In the genomic region with DNA sequence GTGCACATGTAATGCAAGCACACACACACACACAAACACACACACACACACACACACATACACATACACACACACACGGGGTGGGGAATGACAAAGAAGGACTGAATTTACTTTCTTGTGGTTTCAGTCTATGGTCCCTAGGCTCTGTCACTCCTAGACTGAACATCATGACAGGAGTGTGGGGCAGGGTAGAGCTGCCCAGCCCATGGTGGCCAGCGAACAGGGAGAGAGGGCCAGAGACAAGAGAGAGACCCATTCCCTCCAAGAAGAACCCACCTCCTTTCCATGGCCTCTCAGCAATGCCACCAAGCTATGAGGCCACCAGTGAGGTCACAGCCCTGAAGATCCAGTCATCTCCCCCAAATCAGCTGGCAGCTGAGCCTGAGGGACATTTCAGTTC, we compare ENCODE assay signal across 8 mouse cellular contexts.
A peak's percentile ranks its signal among the peaks of the same experiment; 100 is the strongest.
DNase-seq lines count a peak whose midpoint lies in the region; ATAC-seq and TF ChIP-seq lines count a peak whose summit lies in the region.

No protein-coding gene starts in this region.

- H3K36me3 ChIP-seq in heart, embryonic 12.5 days = no peaks in the 10 kb centered on the region
- H3K36me3 ChIP-seq in ES-Bruce4 (ENCODE audit: control insufficient read depth, insufficient read depth, low read length, poor library complexity, severe bottlenecking) = no peaks in the 10 kb centered on the region
- H3K36me3 ChIP-seq in hindbrain, embryonic 13.5 days = no peaks in the 10 kb centered on the region
- H3K36me3 ChIP-seq in macrophage (ENCODE audit: inconsistent target) = no peaks in the 10 kb centered on the region

- no peak for TF ChIP-seq EP300 in ES-Bruce4 (IDR thresholded peaks at IDR 0.05; ENCODE audit: insufficient read depth, low read depth, low read length)

- 0 out of 2 replicates have a peak, but pooled peaks cover 3% of the 10 kb centered on the region for H3K27me3 ChIP-seq in heart, embryonic 12.5 days (replicated peaks)
- H3K27me3 ChIP-seq in ES-Bruce4 (ENCODE audit: control insufficient read depth, insufficient read depth, low read length, poor library complexity, severe bottlenecking) = no peaks in the 10 kb centered on the region
- 0 out of 2 replicates have a peak, but pooled peaks cover 11% of the 10 kb centered on the region for H3K27me3 ChIP-seq in hindbrain, embryonic 13.5 days

- peak overlapping the region; percentile 66; the same call in 1 of the 2 replicates for H3K27ac ChIP-seq in heart, embryonic 12.5 days (ENCODE audit: poor library complexity, severe bottlenecking)
- no peak overlapping the region for H3K27ac ChIP-seq in ES-Bruce4 (ENCODE audit: insufficient read depth, low read length)
- H3K27ac ChIP-seq in hindbrain, embryonic 13.5 days = peak overlapping the region; percentile 59; the same call in 1 of the 2 replicates
- H3K27ac ChIP-seq in macrophage = peak overlapping the region; percentile 55

- intact Hi-C loops in heart, postnatal 10 days (cut with DNase I) = no loop called here

- TF ChIP-seq CTCF in ES-Bruce4 (IDR thresholded peaks at IDR 0.05; ENCODE audit: low read depth, low read length) = no peak

- WGBS in heart, embryonic 12.5 days = 71% methylated on average over 2 of the region's 2 CpGs
- 80% methylated on average over 2 of the region's 2 CpGs for WGBS in hindbrain, embryonic 13.5 days
- WGBS in macrophage (ENCODE audit: missing documents) = 29% methylated on average over 2 of the region's 2 CpGs

- no peak for TF ChIP-seq POLR2A in ES-Bruce4 (IDR thresholded peaks at IDR 0.05; ENCODE audit: insufficient read depth, low read length)

- H3K9me3 ChIP-seq in heart, embryonic 12.5 days (replicated peaks) = no peaks in the 10 kb centered on the region
- no peaks in the 10 kb centered on the region for H3K9me3 ChIP-seq in ES-Bruce4 (replicated peaks; ENCODE audit: control insufficient read depth, insufficient read depth, low read length, poor library complexity, severe bottlenecking)
- H3K9me3 ChIP-seq in hindbrain, embryonic 13.5 days = no peaks in the 10 kb centered on the region

- no peaks in the 10 kb centered on the region for H3K79me2 ChIP-seq in macrophage (ENCODE audit: inconsistent target)

- no peak for ATAC-seq in heart, embryonic 12.5 days (ENCODE audit: insufficient number of reproducible peaks, low FRiP score)
- ATAC-seq in hindbrain, embryonic 13.5 days (ENCODE audit: low FRiP score) = peak; percentile 56; the same call in 1 of the 2 replicates

- peak overlapping the region; percentile 11; the same call in 1 of the 2 replicates for H3K9ac ChIP-seq in heart, embryonic 12.5 days
- peak overlapping the region; percentile 59; the same call in 1 of the 2 replicates for H3K9ac ChIP-seq in ES-Bruce4 (ENCODE audit: low read depth, poor library complexity, severe bottlenecking)
- H3K9ac ChIP-seq in hindbrain, embryonic 13.5 days = no peak overlapping the region

- H3K4me1 ChIP-seq in heart, embryonic 12.5 days (replicated peaks) = peaks cover 58% of the 10 kb centered on the region
- H3K4me1 ChIP-seq in ES-Bruce4 (ENCODE audit: control insufficient read depth, insufficient read depth, low read length) = no peaks in the 10 kb centered on the region
- H3K4me1 ChIP-seq in hindbrain, embryonic 13.5 days (replicated peaks) = peaks cover 18% of the 10 kb centered on the region

- DNase-seq in heart, postnatal 10 days = no peak
- DNase-seq in urinary bladder, postnatal 4 days (ENCODE audit: low spot score in 2 of 2) = no peak
- no peak for DNase-seq in c-Kit-positive CD71-positive TER-119-positive erythroid progenitor cells, embryonic 14.5 days (ENCODE audit: low spot score)
- no peak for DNase-seq in ovary, postnatal 14 days (ENCODE audit: low spot score)

- no peak overlapping the region for H3K4me3 ChIP-seq in heart, embryonic 12.5 days
- H3K4me3 ChIP-seq in ES-Bruce4 (ENCODE audit: low read depth, low read length) (no peak overlapping the region), macrophage (ENCODE audit: inconsistent target) (no peak overlapping the region)
- no peak overlapping the region for H3K4me3 ChIP-seq in hindbrain, embryonic 13.5 days

- H3K4me2 ChIP-seq in heart, embryonic 12.5 days = peak overlapping the region; percentile 62; the same call in 1 of the 2 replicates
- no peak overlapping the region for H3K4me2 ChIP-seq in hindbrain, embryonic 13.5 days
